Mouse (Mus musculus): ENCODE measurements around the gene Sorbs2.

DNA sequence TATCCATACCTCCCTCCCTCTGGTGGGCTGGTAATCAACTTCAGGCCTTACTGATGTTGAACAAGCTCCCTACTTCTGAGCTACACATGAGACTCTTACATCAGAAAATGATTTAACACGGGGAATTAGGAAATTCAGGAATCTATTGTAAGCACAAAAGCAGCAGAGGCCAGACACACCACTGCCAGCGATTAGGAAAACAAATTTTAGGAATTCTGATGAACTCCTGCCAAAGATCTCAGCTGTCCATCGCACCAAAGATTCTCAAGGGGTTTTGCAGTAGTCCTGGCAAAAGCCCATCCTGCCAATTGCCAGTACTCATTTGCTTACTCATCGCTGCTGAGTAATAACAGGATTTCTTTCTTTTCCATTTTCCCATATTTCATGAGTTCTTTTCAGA, 94.4 kb downstream of the Sorbs2 start:
- no peak for TF ChIP-seq POLR2A (IDR thresholded peaks at IDR 0.05; ENCODE audit: low read depth, low read length)
- no peak for TF ChIP-seq CTCF (conservative IDR thresholded peaks at IDR 0.05; ENCODE audit: insufficient read depth, insufficient read length, low read depth, low read length)

All from kidney, adult 2 months (tissue).